Mouse (Mus musculus): ENCODE data around the gene Sp8. TPM values are rescaled to one million over a fixed set of nuclear protein-coding genes. Genes with fewer than 3 reads are reported as not detected.

The Sp8 gene
- 3.3 and 6.8 TPM in 2 replicates for polyA plus RNA-seq (2021; fragmentation: Nextera tagmentation)
- long read RNA-seq, experiment 1, partial matches to known transcripts: 0 of 7 reads
- long read RNA-seq, experiment 1, other reads (novel, unspliced or antisense): 7 of 7 reads
- long read RNA-seq, experiment 2: 0 reads

DNA sequence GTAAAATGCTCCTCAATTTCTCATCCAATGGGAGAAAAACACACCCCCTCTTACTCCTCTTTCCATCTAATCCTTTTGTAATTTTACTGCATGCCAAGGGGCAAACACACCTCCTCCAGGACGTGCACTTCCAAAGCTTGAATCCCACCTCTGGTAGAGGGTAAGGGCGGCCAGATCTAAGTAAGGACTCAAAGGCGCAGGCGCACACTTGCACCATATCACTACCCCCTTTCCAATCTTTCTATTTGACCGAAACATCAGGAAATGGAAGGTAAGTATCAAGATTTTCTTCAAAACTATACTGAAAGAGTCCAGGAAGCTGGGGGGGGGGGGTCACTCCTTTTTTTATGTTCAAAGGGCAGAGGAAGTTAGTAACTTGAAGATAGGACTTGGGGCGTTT, at the start of gene Sp8:
Gene Sp8 (plus strand): TSS at position 109 of the 400 bp plus-strand sequence.

Other genes starting within 250 kb of the Sp8 start
- gene Abcb5, start 120.1 kb downstream of the Sp8 start, polyA plus RNA-seq (2021; fragmentation: Nextera tagmentation): not detected in 2 replicates